Mouse (Mus musculus) testis, adult 2 months (tissue): ENCODE measurements at regions not wholly inside any gene's neighbourhood (a gene's known extent, or its start where the extent isn't known, plus 50 kb on each side); places are given as distances from the start of the nearest gene placed in this dataset.

Source experiments
- CTCF ChIP-seq: fragments of 200-500 bp; IDR thresholded peaks from 2 replicates; pipeline ENCODE4 v1.5.1; 2012; ENCODE audit warnings: low read depth, mild to moderate bottlenecking, inconsistent platforms, low read length, moderate library complexity; ENCODE audit not compliant: control insufficient read depth, insufficient read depth, insufficient replicate concordance
- POLR2A ChIP-seq: fragments of 200-500 bp; IDR thresholded peaks from 2 replicates; pipeline ENCODE4 v1.6.1; 2012; ENCODE audit warnings: low read depth, mild to moderate bottlenecking, inconsistent platforms, low read length, moderate library complexity; ENCODE audit not compliant: control insufficient read depth

DNA sequence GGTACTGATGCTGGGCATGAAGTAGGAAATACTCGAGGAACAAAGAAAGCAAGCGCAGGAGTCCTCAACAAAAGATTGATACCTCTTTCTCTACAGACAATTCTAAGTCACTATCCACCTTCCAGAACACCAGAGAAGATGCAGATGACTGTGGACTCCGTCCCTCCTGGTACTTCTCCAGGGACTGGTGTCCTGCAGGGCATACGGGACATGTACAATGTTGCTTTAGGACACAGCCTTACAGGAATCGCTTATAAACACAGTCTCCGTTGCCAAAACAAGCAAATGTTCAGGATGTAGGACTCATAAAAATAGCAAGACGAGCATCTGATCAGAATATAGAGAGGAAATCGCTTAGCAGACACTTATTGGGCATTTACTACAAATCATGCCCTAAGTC, 162.6 kb upstream of the Klf7 start:
- TF ChIP-seq CTCF, result no peak
- TF ChIP-seq POLR2A, result no peak
